Mouse (Mus musculus) right cerebral cortex, postnatal 36 days (tissue): Measurements from ENCODE around the gene Tmem106a.
"Not testable (repeated sequence)": the region's sequence is repeated elsewhere in the genome, so short reads cannot be mapped to it uniquely, and the experiment has no call there.

ENCODE experiments used
- DNase-seq, 2 experiments: peaks; one replicate each; pipeline ENCODE4 v3.0.0; 2022; ENCODE audit warnings: low spot score in 2 of 2, mixed read lengths in 1 of 2

Tmem106a gene

DNA sequence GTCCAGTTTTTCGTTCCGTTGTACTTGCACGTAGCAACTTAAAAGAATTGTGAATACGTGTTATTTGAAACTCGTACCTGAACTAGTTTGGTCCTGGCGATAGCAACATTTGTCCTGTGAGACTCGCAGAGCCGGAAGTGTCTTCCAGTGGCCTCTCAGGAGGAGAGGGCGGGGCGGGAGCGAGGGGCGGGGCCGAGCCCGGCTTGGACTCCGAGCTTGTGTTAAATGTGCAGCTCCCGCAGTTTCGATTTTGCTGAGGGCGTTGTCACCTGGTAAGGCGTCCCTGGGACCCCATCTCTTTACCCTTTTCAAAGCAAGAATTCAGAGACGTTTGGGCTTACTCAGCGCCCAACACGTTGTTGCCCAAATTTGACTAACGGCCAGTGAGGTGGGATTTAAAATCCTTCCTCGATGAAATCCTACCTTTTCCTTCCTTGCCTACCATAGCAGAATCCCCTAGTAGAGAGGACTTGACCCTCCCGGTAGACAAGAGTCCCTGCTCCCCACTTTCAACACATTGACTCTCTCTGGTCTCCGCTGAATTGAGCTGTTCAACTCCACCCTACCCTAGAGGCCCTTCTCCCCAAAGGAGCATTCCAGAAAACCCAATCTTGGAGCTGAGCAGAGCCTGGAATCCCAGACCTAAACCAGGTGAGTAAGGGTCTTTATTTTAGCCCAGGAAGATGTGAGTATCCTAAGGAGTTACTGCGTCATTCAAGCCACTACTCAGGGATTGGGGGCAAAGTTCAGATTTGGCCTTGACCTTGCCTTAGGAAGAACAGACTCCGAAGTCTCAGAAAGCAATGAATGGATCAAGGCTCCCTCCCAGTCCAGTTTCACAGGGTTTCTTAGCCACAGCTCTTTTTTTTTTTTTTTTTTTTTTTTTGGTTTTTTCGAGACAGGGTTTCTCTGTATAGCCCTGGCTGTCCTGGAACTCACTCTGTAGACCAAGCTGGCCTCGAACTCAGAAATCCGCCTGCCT is at the start of gene Tmem106a:
Gene Tmem106a (plus strand): TSS at position 189 of the 982 bp plus-strand sequence.
- DNase-seq, result no peak

DNA sequence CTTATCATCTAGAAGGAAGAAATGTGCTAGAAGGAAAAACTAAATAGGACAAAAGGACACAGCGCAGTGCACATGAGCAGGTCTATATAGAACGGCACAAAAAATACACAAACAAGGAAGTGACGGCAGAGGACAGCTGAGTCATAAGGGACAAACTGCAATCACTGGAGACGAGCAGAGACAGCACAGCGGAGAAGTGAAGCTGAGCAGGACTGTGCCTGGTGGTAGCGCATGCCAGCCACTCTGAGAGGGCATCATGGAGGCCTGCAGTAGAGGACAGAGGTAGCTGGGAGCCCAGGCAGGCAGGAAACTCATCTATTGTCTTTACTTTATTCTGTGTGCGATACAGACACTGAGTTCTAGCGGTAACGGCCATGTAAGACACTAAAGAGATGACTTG is 38.5 kb upstream of the Tmem106a start:
- DNase-seq, result no peak

DNA sequence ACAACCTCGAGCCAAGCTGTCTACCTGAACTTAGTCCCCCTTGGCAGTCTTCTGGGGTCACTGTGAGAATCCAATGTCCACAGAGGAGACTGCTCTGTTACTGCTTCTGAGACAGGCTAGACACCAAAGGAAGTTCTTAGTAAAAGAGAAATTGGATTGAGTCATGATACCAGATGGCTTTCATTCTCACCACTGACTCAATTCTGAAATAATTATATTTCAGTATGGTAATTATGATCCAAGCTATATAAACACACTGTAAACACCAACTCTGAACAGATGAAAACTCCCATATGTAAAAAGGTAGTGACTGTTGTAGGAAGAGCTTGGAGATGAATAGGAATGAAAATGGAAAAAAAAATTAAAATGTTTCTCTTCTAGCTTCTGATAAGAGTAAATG is 37.9 kb upstream of the Tmem106a start:
- DNase-seq, result no peak

DNA sequence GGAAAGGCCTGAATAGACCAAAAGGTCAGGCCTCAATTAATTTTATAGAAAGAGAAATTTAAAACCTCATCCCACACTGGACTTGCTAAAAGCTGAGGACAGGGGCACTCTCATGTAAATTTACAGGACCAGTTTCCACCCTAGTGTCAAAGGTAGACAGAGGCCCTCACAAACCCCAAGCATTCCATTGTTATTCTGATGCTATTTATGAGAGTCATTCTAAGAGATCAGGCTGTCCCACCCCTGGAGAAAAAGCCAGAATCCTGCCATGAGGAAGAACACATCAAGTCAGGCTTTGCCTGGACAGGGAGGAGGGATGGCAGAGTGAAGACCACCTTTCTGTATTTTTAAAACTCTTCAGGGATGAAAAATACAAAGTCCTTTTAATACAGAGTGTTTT is 33.5 kb upstream of the Tmem106a start:
- DNase-seq, result no peak

DNA sequence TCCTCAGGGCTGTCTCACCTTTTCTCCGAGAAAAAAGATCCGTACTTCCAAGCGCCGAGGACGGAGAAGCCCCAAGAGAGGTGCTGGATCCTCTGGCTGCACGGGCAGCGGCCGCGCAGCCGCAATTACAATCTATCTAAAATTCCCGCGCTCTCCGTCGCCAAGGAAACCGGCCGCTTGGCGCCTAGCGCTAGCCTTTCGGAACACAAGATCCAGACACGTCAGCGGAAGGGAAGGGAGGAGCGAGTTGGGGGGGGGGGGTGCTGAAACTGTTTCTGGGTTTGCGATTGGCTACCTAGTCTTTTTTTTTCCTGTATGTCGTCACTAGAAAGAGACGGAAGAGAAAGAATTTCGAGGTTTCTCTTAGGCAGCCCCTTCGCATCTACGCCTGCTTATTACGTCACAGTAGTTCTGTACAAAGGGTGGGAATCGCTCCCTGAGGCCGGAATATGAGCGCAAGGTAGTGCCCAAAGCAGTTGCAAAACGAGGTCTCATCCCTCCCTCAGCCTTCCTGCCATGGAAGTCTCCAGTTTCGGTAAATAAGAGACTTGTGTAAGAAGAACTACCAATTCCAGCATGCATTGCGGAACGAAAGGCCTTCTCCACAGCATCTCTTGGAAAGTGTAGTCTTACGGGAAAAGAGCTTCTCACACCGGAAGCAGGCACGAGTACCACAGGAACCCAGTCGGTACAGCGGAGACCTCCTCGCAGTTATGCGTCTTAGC is 30.1 kb upstream of the Tmem106a start, which contains the start of the genes Brca1 and Nbr1:
Gene Brca1 (minus strand): TSS at position 205 of the 725 bp plus-strand sequence.
Gene Nbr1 (plus strand): TSS at position 399 of the 725 bp plus-strand sequence.
- peak; percentile 85 to 87 for DNase-seq

DNA sequence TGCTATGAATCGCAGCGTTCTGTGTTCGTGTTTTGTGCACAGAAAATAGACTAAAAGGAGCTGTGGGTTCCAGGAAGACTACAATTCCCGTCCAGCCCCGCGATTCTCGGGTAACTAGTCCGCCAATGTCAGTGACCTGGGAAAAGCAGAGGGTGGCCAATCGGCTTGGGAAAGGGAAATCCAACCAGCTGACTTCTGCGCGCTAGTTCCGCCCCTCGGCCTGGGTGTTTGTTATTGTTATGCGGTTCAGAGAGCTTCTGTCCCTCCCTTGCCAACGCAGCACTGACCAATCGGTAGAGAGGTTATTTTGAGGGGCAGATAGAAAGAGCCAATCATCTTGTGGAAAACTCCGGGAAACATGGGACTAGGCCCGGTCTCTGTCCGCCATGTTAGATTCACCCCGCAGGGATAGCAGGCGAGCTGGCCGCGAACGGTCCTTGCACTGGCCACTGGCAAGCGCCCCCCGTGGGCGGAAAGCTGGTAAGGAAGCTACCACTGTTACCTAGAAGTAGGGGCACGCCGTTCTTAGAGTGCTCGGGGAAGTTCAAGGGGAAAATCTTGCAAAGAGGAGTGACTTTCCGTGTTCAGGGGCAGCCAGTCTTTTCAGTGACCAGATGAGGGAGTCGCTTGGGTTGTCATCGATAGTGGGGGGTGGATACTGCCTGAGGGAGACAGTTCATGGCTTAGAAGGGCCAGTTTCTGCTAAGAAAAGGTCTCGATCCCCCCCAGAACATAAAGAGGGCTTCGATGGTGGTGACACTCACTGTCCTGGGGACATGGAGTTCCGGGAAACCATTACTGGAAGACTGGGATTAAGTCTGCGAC is 29.4 kb upstream of the Tmem106a start:
- DNase-seq, result peak; percentile 99 to 100

DNA sequence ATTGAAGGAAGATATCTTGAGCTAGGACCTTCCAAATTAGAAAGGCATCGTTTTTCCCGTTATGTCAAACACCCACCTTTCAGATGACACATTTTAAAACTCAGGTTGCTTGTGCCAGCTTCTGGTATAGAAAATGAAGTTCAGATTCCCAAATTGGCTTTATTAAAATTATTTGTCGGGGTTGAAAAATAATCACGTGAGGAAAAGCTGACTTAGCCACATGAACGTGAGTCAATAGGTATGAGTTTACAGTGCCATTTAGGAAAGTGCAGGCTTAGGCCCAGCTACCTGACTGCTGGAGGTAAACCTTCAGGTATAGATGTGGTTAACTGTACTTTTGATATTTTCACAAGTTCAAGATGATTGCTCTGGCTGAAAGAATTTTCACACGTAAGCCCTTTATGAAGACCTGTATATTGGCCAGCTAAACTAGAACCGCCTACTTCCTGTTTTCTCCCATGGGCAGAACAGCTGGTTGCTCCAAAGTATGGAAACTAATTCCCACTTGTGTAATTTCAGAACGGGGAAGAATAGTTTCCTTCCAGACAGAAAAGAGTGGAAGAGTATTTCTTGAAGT is 28.6 kb upstream of the Tmem106a start:
- DNase-seq, result no peak

DNA sequence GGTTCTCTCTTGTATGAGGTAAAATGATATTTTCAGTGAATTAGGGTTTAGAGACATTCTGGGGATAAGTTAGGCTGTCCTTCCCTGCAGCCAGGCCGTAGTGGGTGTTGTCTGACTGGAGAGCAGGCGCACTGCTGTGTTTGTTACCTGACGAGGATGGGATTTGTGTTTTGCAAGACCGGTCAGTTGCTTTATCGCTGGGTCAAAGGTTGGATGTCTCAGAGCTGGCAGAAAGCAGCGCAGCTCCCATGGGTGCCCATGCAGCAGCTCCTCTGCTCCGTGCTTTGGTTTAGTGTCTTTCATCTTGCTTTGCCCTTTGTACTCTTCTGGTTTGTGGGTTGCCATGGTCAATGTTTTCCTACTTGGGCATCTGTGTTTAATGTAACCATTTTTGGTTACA is 25.5 kb upstream of the Tmem106a start:
- no peak for DNase-seq

DNA sequence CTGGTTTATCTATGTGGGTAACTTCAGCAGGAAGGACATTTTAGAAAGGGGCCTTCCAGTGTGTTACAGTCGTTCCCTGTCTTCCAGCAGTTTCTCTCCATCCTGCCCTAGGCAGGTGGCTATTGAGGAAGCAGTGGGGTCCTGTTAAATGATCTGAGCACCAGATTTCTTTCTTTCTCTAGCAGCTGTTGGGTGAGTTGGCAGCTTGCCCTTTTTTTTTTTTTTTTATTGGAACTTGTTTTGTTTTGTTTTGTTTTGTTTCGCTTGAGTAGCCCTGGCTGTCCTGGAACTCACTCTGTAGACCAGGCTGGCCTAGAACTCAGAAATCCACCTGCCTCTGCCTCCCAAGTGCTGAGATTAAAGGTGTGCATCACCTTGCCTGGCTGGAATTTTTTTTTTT is 25.1 kb upstream of the Tmem106a start:
- DNase-seq, result no peak

DNA sequence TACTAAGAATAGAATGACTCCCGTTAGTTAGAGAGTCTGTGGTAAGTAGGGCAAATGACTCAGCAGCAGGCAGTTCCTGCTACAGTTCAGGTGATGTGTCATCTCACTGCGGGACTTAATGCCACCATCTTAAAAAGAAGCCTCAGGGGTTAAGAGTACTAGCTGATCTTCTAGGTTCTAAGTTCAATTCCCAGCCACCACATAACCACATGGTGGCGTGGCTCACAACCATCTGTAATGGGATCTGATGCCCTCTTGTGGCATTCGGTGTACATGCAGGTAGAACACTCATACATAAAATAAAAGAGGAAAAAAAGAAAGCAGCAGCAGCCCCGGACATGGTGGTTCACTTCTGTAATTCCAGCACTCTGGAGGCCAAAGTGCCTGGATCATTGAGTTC is 19.7 kb upstream of the Tmem106a start:
- DNase-seq, result peak; percentile 11 to 21

DNA sequence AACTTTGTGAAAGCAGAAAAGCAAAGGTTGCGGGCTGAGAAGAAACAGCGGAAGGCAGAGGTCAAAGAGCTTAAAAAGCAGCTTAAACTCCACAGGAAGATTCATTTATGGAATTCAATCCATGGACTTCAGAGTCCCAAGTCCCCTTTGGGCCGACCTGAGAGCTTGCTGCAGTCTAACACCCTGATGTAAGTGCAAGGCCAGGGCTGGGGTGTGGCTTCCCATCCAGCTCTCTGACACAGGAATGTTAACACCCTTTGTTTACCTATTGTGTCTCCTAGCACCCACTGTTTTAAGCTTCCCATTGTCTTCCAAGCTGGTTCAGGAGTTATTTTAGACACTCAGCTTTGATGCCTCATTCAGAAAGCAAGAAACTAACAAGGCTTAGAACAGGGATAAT is 13.6 kb upstream of the Tmem106a start:
- no peak for DNase-seq

DNA sequence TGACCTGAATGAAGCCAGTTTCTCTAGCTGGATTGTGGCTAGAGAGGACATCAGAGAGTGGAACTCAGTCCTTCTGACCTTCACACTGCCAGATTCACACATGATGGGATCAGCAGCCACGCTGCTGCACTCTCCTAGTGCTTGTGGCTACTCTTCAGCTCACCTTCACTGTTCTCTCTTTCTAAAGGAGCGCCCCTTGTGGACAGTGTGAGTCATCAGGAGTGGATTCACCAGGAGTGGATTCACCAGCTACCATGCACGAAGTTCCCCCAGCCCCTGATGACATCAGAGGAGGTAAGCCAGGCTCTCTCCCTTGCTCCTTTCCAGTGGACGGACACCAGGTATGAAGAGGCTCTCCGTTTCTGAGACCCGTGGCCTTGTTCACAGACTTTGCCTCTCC is 5.9 kb upstream of the Tmem106a start:
- no peak for DNase-seq

DNA sequence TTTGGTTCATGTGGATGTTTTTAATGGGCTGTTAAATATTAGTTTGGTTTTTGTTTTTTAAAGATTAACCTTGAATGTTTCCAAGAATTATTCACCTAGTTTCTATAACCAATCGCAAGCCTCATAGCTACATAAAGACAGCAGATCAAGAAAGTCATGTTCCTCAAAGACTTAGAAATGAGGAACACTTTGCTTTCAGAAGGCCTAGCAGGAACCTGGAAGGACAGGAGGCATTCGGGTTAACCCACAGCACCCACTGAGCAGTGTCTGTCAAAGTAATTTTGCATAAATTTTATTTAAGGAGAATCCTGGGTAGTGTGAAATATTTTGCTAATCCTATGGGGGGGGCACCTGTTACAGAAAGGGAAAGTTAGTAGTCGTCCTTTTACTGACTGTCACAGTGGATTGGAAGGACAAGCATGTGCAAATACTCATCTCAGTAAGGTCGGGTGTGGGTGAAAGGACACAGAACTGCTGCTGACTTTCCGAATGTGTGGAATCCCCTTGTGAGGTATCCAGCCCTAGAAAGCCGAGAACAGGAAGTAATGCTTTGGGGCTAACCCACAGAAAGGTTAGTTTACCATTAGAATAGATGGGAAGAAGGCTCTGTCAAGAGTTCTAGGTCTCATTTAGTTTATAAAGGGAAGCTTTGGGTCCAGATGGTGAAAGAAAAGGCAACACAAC is 819 bp upstream of the Tmem106a start:
- DNase-seq, result no peak

DNA sequence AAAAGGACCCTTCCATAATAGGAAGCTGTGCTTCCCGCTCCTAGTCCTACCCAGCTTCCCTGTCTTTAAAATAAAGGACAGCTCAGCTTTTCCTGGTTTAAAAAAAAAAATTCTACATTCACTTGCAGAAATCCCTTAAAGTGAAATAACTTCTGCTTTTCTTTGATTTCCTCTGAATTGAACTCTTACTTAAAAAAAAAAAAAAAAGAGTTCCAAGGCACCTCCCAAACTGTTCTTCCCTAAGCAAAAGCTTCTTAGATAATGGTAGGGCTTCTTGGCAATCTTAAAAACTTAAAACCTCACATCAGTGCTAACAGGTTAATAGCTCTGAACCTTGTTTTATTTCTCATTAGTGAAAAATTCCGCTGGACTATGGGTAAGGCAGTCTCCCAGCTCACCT is 1.2 kb downstream of the Tmem106a start:
- DNase-seq, result no peak

DNA sequence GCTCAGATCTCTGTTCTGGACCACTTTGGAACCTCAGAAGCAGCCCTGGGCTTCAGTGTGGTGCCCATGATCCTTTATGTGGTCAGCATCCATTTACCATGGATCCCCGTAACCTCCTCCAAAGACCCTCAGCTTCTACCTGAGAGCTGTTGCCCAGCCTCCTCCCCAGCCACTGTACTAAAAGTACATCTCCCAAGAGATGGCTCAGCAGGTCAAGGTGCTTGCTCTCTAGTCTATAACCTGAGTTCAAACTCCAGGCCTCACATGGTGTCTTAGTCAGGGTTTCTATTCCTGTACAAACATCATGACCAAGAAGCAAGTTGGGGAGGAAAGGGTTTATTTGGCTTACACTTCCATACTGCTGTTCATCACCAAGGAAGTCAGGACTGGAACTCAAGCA is 3.0 kb downstream of the Tmem106a start:
- DNase-seq, result not testable (repeated sequence)

DNA sequence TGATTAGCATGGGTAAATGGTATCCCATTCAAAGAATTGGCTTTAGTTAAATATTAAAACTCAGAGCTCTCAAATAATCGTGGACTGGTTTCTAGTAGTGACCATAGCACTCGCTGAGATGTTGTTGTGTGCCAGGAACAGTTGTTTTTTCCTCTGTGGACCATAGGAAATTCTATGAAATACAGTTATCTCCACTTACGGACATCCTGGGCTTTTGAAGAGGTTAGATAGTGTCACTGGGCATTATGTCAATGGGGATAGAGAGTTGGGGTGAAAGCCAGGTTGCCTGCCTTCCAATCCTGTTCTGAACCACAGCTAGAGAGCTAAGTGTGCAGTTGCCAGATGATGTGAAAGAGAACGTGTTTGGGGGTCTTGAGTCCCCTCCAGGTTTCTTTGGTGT is 3.8 kb downstream of the Tmem106a start:
- no peak for DNase-seq

DNA sequence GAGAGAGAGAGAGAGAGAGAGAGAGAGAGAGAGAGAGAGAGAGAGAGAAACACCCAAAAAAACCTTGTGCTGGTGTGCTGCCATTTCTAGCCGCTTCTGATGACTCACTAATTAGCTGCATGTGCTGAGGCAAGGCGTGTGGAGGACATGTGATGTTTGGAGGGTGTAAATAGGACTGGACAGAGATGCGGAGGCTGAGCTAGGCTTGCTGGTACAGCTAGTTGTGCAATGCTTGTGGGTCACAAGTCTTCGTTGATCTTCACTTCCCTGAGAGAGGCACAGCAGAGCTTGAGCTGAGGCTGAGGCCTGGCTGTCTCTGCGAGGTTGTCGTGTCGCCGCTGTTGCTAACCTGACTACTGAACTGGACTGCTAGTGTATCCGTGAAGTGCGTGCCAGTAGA is 5.6 kb downstream of the Tmem106a start:
- peak; percentile 48 to 77 for DNase-seq

DNA sequence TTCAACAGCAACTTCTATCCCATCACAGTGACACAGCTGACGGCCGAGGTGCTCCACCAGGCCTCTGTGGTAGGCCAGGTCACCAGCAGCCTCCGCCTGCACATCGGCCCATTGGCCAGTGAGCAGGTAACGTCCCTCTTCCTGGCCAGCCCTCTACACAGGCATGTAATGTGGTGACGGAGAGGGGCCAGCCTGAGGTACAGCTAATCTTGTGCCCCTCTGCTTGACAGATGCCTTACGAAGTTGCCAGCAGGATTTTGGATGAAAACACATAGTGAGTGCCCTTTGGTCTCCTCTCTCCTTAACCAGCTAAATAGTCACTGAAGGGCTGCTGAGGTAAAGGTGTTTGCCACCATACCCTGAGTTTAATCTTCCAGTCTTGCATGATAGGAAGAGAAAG is 6.8 kb downstream of the Tmem106a start:
- no peak for DNase-seq

DNA sequence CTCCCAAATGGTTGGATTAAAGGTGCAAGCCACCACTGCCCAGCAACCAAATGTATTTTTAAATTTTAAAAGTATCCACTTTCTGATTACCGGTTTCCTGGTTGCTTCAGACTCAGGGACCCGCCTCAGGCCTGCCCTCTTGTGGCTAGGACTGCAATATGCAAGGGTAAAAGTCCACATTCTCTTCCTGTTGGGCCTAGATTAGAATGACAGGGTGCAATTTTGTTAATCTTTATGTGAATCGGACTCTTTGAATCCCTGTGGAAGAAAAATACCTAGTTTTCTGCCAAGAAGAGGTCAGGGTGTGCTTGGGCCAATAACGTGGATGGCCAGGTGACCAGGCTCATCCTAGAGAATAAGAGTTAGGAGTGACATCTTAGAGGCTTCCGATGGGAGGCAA is 7.4 kb downstream of the Tmem106a start:
- peak in 1 of 2 experiments; percentile 20 for DNase-seq

DNA sequence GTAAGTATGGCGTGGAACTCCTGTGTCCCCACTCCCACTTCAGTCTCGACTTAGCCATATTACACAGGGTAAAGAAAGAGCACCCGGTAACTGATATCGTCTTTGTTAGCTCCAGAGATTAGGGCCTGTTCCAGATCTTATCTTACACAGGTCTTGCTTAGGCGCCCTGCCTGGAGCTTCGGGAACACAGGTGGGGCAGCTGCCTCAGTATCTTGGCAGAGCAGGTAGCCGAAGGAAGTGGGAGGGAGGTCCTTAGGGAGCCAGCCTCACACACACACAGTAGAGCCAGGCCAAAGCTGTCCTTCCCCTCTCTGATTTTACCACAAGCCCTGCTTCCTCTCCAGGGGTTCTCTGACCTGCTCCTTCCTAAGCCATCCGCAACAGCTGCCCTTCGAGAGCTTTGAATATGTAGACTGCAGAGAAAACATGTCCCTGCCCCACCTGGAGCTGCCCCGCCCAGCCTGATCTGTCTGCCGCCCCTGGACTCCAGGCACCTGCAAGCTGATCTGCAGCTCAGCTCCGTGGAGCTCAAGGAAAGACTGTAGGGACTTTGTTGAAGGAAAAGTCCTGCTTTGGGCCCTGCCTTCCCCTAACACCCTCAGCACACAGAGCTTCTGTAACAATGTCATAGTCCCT is 8.1 kb downstream of the Tmem106a start:
- DNase-seq, result no peak
